10 mouse cellular contexts compared by ENCODE assay signal in genomic region chr19:27363891-27364290, GRCm38 (mm10). TPM values are rescaled to one million over a fixed set of nuclear protein-coding genes. Genes with fewer than 3 reads are reported as not detected.
DNase-seq lines count a peak whose midpoint lies in the region; ATAC-seq lines count a peak whose summit lies in the region.
"Had no signal": no experiment of that assay in that cellular context is flagged by ENCODE, and none has a peak within 500 bp of the region (broad histone marks: within the 10 kb centered on the region; RNA-seq: fewer than 3 reads in every experiment).

No protein-coding gene starts in this region.

- no peak for DNase-seq in embryonic facial prominence, embryonic 10.5 days (ENCODE audit: low spot score)
- DNase-seq in liver, embryonic 11.5 days (ENCODE audit: low spot score), result no peak
- DNase-seq in embryo, embryonic 10.5 days (ENCODE audit: low spot score), result no peak
- DNase-seq in embryo, embryonic 11 days, result no peak
- DNase-seq: cerebellum, postnatal 14 days had no signal

- H3K4me3 ChIP-seq in embryonic facial prominence, embryonic 12.5 days, result no peak overlapping the region
- no peak overlapping the region for H3K4me3 ChIP-seq in embryonic facial prominence, embryonic 10.5 days
- no peak overlapping the region for H3K4me3 ChIP-seq in liver, embryonic 11.5 days (ENCODE audit: low read depth, low read length)
- no peak overlapping the region for H3K4me3 ChIP-seq in liver, embryonic 12.5 days
- H3K4me3 ChIP-seq in intestine, embryonic 15.5 days (replicated peaks), result 0 out of 2 replicates have a peak overlapping the region, but pooled peaks have one; percentile 22
- no peak overlapping the region for H3K4me3 ChIP-seq in neural tube, embryonic 13.5 days

- H3K4me2 ChIP-seq in embryonic facial prominence, embryonic 12.5 days (replicated peaks), result peak overlapping the region; percentile 16; the same call in 1 of the 2 replicates
- H3K4me2 ChIP-seq in liver, embryonic 11.5 days, result peak overlapping the region; percentile 43; the same call in 1 of the 2 replicates
- H3K4me2 ChIP-seq in liver, embryonic 12.5 days, result no peak overlapping the region
- peak overlapping the region; percentile 56 for H3K4me2 ChIP-seq in intestine, embryonic 15.5 days (replicated peaks)
- peak overlapping the region; percentile 46 for H3K4me2 ChIP-seq in neural tube, embryonic 13.5 days

- no peaks in the 10 kb centered on the region for H3K27me3 ChIP-seq in embryonic facial prominence, embryonic 12.5 days
- no peaks in the 10 kb centered on the region for H3K27me3 ChIP-seq in embryonic facial prominence, embryonic 10.5 days (replicated peaks; ENCODE audit: low read depth, poor library complexity, severe bottlenecking)
- no peaks in the 10 kb centered on the region for H3K27me3 ChIP-seq in liver, embryonic 11.5 days (replicated peaks; ENCODE audit: control insufficient read depth, insufficient read depth, low read length)
- no peaks in the 10 kb centered on the region for H3K27me3 ChIP-seq in liver, embryonic 12.5 days (replicated peaks)
- H3K27me3 ChIP-seq in intestine, embryonic 15.5 days (replicated peaks), result no peaks in the 10 kb centered on the region
- H3K27me3 ChIP-seq in neural tube, embryonic 13.5 days, result no peaks in the 10 kb centered on the region

- 63% methylated on average over 4 of the region's 4 CpGs for WGBS in embryonic facial prominence, embryonic 12.5 days
- 74% methylated on average over 4 of the region's 4 CpGs for WGBS in embryonic facial prominence, embryonic 10.5 days
- WGBS in liver, embryonic 11.5 days, result 70% methylated on average over 4 of the region's 4 CpGs
- WGBS in liver, embryonic 12.5 days (ENCODE audit: insufficient replicate concordance), result 61% methylated on average over 4 of the region's 4 CpGs
- WGBS in intestine, embryonic 15.5 days, result 43% methylated on average over 4 of the region's 4 CpGs
- 54% methylated on average over 4 of the region's 4 CpGs for WGBS in neural tube, embryonic 13.5 days

- no peaks in the 10 kb centered on the region for H3K9me3 ChIP-seq in embryonic facial prominence, embryonic 12.5 days
- no peaks in the 10 kb centered on the region for H3K9me3 ChIP-seq in embryonic facial prominence, embryonic 10.5 days
- no peaks in the 10 kb centered on the region for H3K9me3 ChIP-seq in liver, embryonic 11.5 days (ENCODE audit: control insufficient read depth, low read length)
- no peaks in the 10 kb centered on the region for H3K9me3 ChIP-seq in liver, embryonic 12.5 days (replicated peaks)
- H3K9me3 ChIP-seq in intestine, embryonic 15.5 days, result no peaks in the 10 kb centered on the region
- no peaks in the 10 kb centered on the region for H3K9me3 ChIP-seq in neural tube, embryonic 13.5 days

- H3K9ac ChIP-seq in embryonic facial prominence, embryonic 12.5 days, result no peak overlapping the region
- H3K9ac ChIP-seq in liver, embryonic 11.5 days (ENCODE audit: low read depth, low read length), result no peak overlapping the region
- H3K9ac ChIP-seq in liver, embryonic 12.5 days, result no peak overlapping the region
- no peak overlapping the region for H3K9ac ChIP-seq in intestine, embryonic 15.5 days
- H3K9ac ChIP-seq in neural tube, embryonic 13.5 days, result no peak overlapping the region

- no peak for ATAC-seq in embryonic facial prominence, embryonic 12.5 days (ENCODE audit: insufficient number of reproducible peaks, insufficient read depth, low FRiP score, low TSS enrichment)
- no peak for ATAC-seq in liver, embryonic 11.5 days (replicated peaks; ENCODE audit: low FRiP score)
- no peak for ATAC-seq in liver, embryonic 12.5 days
- ATAC-seq in intestine, embryonic 15.5 days, result no peak
- ATAC-seq in neural tube, embryonic 13.5 days (ENCODE audit: low read depth), result no peak

- H3K36me3 ChIP-seq in embryonic facial prominence, embryonic 12.5 days, result no peaks in the 10 kb centered on the region
- H3K36me3 ChIP-seq in embryonic facial prominence, embryonic 10.5 days (replicated peaks), result no peaks in the 10 kb centered on the region
- no peaks in the 10 kb centered on the region for H3K36me3 ChIP-seq in liver, embryonic 11.5 days (ENCODE audit: control insufficient read depth, insufficient read depth, low read length)
- H3K36me3 ChIP-seq in liver, embryonic 12.5 days, result no peaks in the 10 kb centered on the region
- no peaks in the 10 kb centered on the region for H3K36me3 ChIP-seq in intestine, embryonic 15.5 days
- no peaks in the 10 kb centered on the region for H3K36me3 ChIP-seq in neural tube, embryonic 13.5 days

- no peak overlapping the region for H3K27ac ChIP-seq in embryonic facial prominence, embryonic 12.5 days
- no peak overlapping the region; the same call in 1 of the 2 replicates for H3K27ac ChIP-seq in embryonic facial prominence, embryonic 10.5 days (replicated peaks)
- H3K27ac ChIP-seq in liver, embryonic 11.5 days (ENCODE audit: low read depth, low read length), result peak overlapping the region; percentile 30; the same call in 1 of the 2 replicates
- no peak overlapping the region for H3K27ac ChIP-seq in liver, embryonic 12.5 days
- no peak overlapping the region for H3K27ac ChIP-seq in intestine, embryonic 15.5 days
- no peak overlapping the region for H3K27ac ChIP-seq in neural tube, embryonic 13.5 days (replicated peaks)

- H3K4me1 ChIP-seq in embryonic facial prominence, embryonic 12.5 days, result peaks cover 5% of the 10 kb centered on the region; the same call in 1 of the 2 replicates
- H3K4me1 ChIP-seq in embryonic facial prominence, embryonic 10.5 days, result peaks cover 14% of the 10 kb centered on the region
- no peaks in the 10 kb centered on the region for H3K4me1 ChIP-seq in liver, embryonic 11.5 days (replicated peaks; ENCODE audit: control insufficient read depth, insufficient read depth, low read length)
- H3K4me1 ChIP-seq in liver, embryonic 12.5 days, result no peaks in the 10 kb centered on the region
- no peaks in the 10 kb centered on the region for H3K4me1 ChIP-seq in intestine, embryonic 15.5 days (replicated peaks)
- peaks cover 7% of the 10 kb centered on the region for H3K4me1 ChIP-seq in neural tube, embryonic 13.5 days (replicated peaks)

RNA-seq across cellular contexts. Expression of gene Kcnv2, which starts 41.5 kb away (rescaled TPM):
- 0.14 and 0.17 TPM in 2 replicates for polyA plus RNA-seq in embryonic facial prominence, embryonic 12.5 days (2016; fragmentation: Nextera tagmentation; extraction: Ambion mirVana)
- 0.14 TPM in 1 of 2 replicates, not detected in the other for polyA plus RNA-seq in embryonic facial prominence, embryonic 10.5 days (2016; fragmentation: Nextera tagmentation; extraction: Ambion mirVana)
- polyA plus RNA-seq in liver, embryonic 11.5 days (2014; fragmentation: Nextera tagmentation; extraction: Ambion mirVana), result 0.03 TPM in 1 of 2 replicates, not detected in the other
- polyA plus RNA-seq in liver, embryonic 12.5 days (2016; fragmentation: Nextera tagmentation; extraction: Ambion mirVana), result not detected in 2 replicates
- 0.13 and 0.15 TPM in 2 replicates for polyA plus RNA-seq in intestine, embryonic 15.5 days (2015; fragmentation: Nextera tagmentation; extraction: Ambion mirVana)
- not detected in 2 replicates for polyA plus RNA-seq in neural tube, embryonic 13.5 days (2015; fragmentation: Nextera tagmentation; extraction: Ambion mirVana)
- polyA plus RNA-seq: C2C12 had no signal
